Mouse (Mus musculus) midbrain, embryonic 14.5 days (tissue): ENCODE measurements at regions not wholly inside any gene's neighbourhood (a gene's known extent, or its start where the extent isn't known, plus 50 kb on each side); places are given as distances from the start of the nearest gene placed in this dataset.

Experiments
- ATAC-seq: fragments of 200-750 bp; cut with Nextera tagmentation; 2 replicates; pipeline ENCODE4 v1.8.0; 2017; ENCODE audit warnings: moderate number of reproducible peaks, moderate library complexity; ENCODE audit not compliant: low FRiP score, low TSS enrichment
- DNase-seq: peaks from one replicate; pipeline ENCODE4 v3.0.0-alpha.2; 2015
- H3K27ac ChIP-seq: fragments of 300-500 bp; sonication (generic); replicated peaks from 2 replicates; pipeline ENCODE4 v1.5.1; 2014; ENCODE audit warnings: mild to moderate bottlenecking, low read depth, low read length, moderate library complexity
- H3K27me3 ChIP-seq: fragments of 300-500 bp; sonication (generic); 2 replicates; pipeline ENCODE4 v1.6.1; 2014; ENCODE audit warnings: low read length, control low read depth, mixed read lengths; ENCODE audit not compliant: control insufficient read depth, insufficient read depth
- H3K36me3 ChIP-seq: fragments of 300-500 bp; sonication (generic); 2 replicates; pipeline ENCODE4 v1.6.1; 2014; ENCODE audit warnings: low read length, control low read depth; ENCODE audit not compliant: control insufficient read depth, insufficient read depth
- H3K4me1 ChIP-seq: fragments of 300-500 bp; sonication (generic); 2 replicates; pipeline ENCODE4 v1.6.1; 2014; ENCODE audit warnings: mild to moderate bottlenecking, antibody characterized with exemption, low read length, control low read depth; ENCODE audit not compliant: control insufficient read depth, insufficient read depth
- H3K4me2 ChIP-seq: fragments of 300-500 bp; sonication (generic); 2 replicates; pipeline ENCODE4 v1.6.1; 2014; ENCODE audit warnings: mild to moderate bottlenecking, low read length, moderate library complexity
- H3K4me3 ChIP-seq: fragments of 300-500 bp; sonication (generic); replicated peaks from 2 replicates; pipeline ENCODE4 v1.5.1; 2014; ENCODE audit warnings: low read depth, low read length
- H3K9ac ChIP-seq: fragments of 300-500 bp; sonication (generic); replicated peaks from 2 replicates; pipeline ENCODE4 v1.6.1; 2014; ENCODE audit warnings: mild to moderate bottlenecking, low read length, moderate library complexity
- H3K9me3 ChIP-seq: fragments of 300-500 bp; sonication (generic); 2 replicates; pipeline ENCODE4 v1.6.1; 2016; ENCODE audit warnings: low read length, control low read depth, mixed read lengths; ENCODE audit not compliant: control insufficient read depth
- WGBS: fragments of 180-500 bp; shearing (Covaris S2); extraction: QIAGEN DNeasy Blood & Tissue Kit; methylation state at CpG from one replicate; pipeline ENCODE4 v1.1.7; 2014; 5-methylcytosine and 5-hydroxymethylcytosine counted together

- no peaks in the 10 kb centered on the region for H3K36me3 ChIP-seq
- WGBS, result 42% methylated on average over 8 of the region's 8 CpGs
- H3K9me3 ChIP-seq, result no peaks in the 10 kb centered on the region
- ATAC-seq, result no peak
- H3K4me2 ChIP-seq, result peak overlapping the region; percentile 14; the same call in 1 of the 2 replicates
- H3K4me1 ChIP-seq, result no peaks in the 10 kb centered on the region
- H3K27ac ChIP-seq, result no peak overlapping the region
- H3K9ac ChIP-seq, result no peak overlapping the region
- no peaks in the 10 kb centered on the region for H3K27me3 ChIP-seq
- H3K4me3 ChIP-seq, result no peak overlapping the region
- peak; percentile 35 for DNase-seq
Measured at GRCm38 (mm10) chr6:16064691-16065090, 344.2 kb downstream of the Mdfic start.

GRCm38 (mm10) chr6:16065121-16065520 is 344.7 kb downstream of the Mdfic start:
- Histone ChIP-seq H3K4me2 (no peak overlapping the region), H3K9ac (no peak overlapping the region), H3K9me3 (no peaks in the 10 kb centered on the region), H3K4me3 (no peak overlapping the region), H3K36me3 (no peaks in the 10 kb centered on the region), H3K4me1 (no peaks in the 10 kb centered on the region), H3K27me3 (no peaks in the 10 kb centered on the region), H3K27ac (no peak overlapping the region)
- no peak for ATAC-seq
- no peak for DNase-seq
- 77% methylated on average over 5 of the region's 5 CpGs for WGBS

GRCm38 (mm10) chr6:16076266-16076665 is 355.8 kb downstream of the Mdfic start:
- H3K4me2 ChIP-seq, result no peak overlapping the region
- no peak overlapping the region for H3K4me3 ChIP-seq
- H3K4me1 ChIP-seq, result no peaks in the 10 kb centered on the region
- no peak overlapping the region for H3K9ac ChIP-seq
- 92% methylated on average over 2 of the region's 2 CpGs for WGBS
- no peak overlapping the region for H3K27ac ChIP-seq
- no peaks in the 10 kb centered on the region for H3K36me3 ChIP-seq
- no peak for ATAC-seq
- no peaks in the 10 kb centered on the region for H3K27me3 ChIP-seq
- H3K9me3 ChIP-seq, result no peaks in the 10 kb centered on the region
- DNase-seq, result no peak

GRCm38 (mm10) chr6:16077195-16077810 is 356.8 kb downstream of the Mdfic start:
- H3K27me3 ChIP-seq, result no peaks in the 10 kb centered on the region
- H3K36me3 ChIP-seq, result no peaks in the 10 kb centered on the region
- H3K4me2 ChIP-seq, result no peak overlapping the region
- H3K4me1 ChIP-seq, result no peaks in the 10 kb centered on the region
- ATAC-seq, result no peak
- H3K9ac ChIP-seq, result no peak overlapping the region
- DNase-seq, result no peak
- H3K27ac ChIP-seq, result no peak overlapping the region
- H3K9me3 ChIP-seq, result no peaks in the 10 kb centered on the region
- 71% methylated on average over 4 of the region's 4 CpGs for WGBS
- H3K4me3 ChIP-seq, result no peak overlapping the region

- DNase-seq, result peak; percentile 13
- no peak for ATAC-seq
- Histone ChIP-seq H3K36me3 (no peaks in the 10 kb centered on the region), H3K27ac (no peak overlapping the region), H3K4me1 (no peaks in the 10 kb centered on the region), H3K9ac (no peak overlapping the region), H3K4me2 (no peak overlapping the region), H3K9me3 (no peaks in the 10 kb centered on the region), H3K4me3 (no peak overlapping the region), H3K27me3 (no peaks in the 10 kb centered on the region)
Measured at GRCm38 (mm10) chr6:16077917-16078316, 357.5 kb downstream of the Mdfic start.

- H3K4me1 ChIP-seq, result no peaks in the 10 kb centered on the region
- no peaks in the 10 kb centered on the region for H3K27me3 ChIP-seq
- H3K4me3 ChIP-seq, result no peak overlapping the region
- no peak overlapping the region for H3K27ac ChIP-seq
- no peak for ATAC-seq
- no peaks in the 10 kb centered on the region for H3K9me3 ChIP-seq
- H3K36me3 ChIP-seq, result no peaks in the 10 kb centered on the region
- no peak for DNase-seq
- no peak overlapping the region for H3K9ac ChIP-seq
- WGBS, result 94% methylated on average over 7 of the region's 7 CpGs
- no peak overlapping the region for H3K4me2 ChIP-seq
Measured at GRCm38 (mm10) chr6:16086952-16087537, 366.6 kb downstream of the Mdfic start.

GRCm38 (mm10) chr6:16098761-16099160 is 378.3 kb downstream of the Mdfic start:
- Histone ChIP-seq H3K27me3 (no peaks in the 10 kb centered on the region), H3K9ac (no peak overlapping the region), H3K4me1 (no peaks in the 10 kb centered on the region), H3K27ac (no peak overlapping the region), H3K36me3 (no peaks in the 10 kb centered on the region), H3K4me3 (no peak overlapping the region), H3K9me3 (no peaks in the 10 kb centered on the region), H3K4me2 (no peak overlapping the region)
- ATAC-seq, result no peak
- no peak for DNase-seq

- ATAC-seq (peak; percentile 55; the same call in 1 of the 2 replicates), DNase-seq (no peak)
- no peaks in the 10 kb centered on the region for H3K4me1 ChIP-seq
- no peaks in the 10 kb centered on the region for H3K9me3 ChIP-seq
- 70% methylated on average over 3 of the region's 3 CpGs for WGBS
- H3K27ac ChIP-seq, result no peak overlapping the region
- H3K27me3 ChIP-seq, result no peaks in the 10 kb centered on the region
- no peak overlapping the region for H3K4me3 ChIP-seq
- no peak overlapping the region for H3K9ac ChIP-seq
- no peak overlapping the region for H3K4me2 ChIP-seq
- H3K36me3 ChIP-seq, result no peaks in the 10 kb centered on the region
Measured at GRCm38 (mm10) chr6:16141009-16141408, 420.5 kb downstream of the Mdfic start.

- Histone ChIP-seq H3K9ac (no peak overlapping the region), H3K4me2 (no peak overlapping the region), H3K27me3 (no peaks in the 10 kb centered on the region), H3K4me1 (peaks cover 3% of the 10 kb centered on the region; the same call in 1 of the 2 replicates), H3K36me3 (no peaks in the 10 kb centered on the region), H3K9me3 (no peaks in the 10 kb centered on the region), H3K4me3 (no peak overlapping the region), H3K27ac (no peak overlapping the region)
- ATAC-seq (no peak), DNase-seq (no peak)
- WGBS, result 67% methylated on average over 6 of the region's 6 CpGs
Measured at GRCm38 (mm10) chr6:16144538-16144937, 424.1 kb downstream of the Mdfic start.
